Mouse (Mus musculus) ES-Bruce4 (cell line): ENCODE data around the gene Fam76b. TPM values are rescaled to one million over a fixed set of nuclear protein-coding genes. Genes with fewer than 3 reads are reported as not detected.
"Not testable (repeated sequence)": the region's sequence is repeated elsewhere in the genome, so short reads cannot be mapped to it uniquely, and the experiment has no call there.

Source experiments
- H3K27ac ChIP-seq: 2 replicates; pipeline ENCODE4 v1.5.1; 2012; ENCODE audit warnings: low read length, inconsistent platforms; ENCODE audit not compliant: insufficient read depth
- H3K27me3 ChIP-seq: 2 replicates; pipeline ENCODE4 v1.6.1; 2012; ENCODE audit warnings: mild to moderate bottlenecking, low read length, inconsistent platforms; ENCODE audit not compliant: control insufficient read depth, poor library complexity, insufficient read depth, severe bottlenecking
- H3K36me3 ChIP-seq: 2 replicates; pipeline ENCODE4 v1.6.1; 2012; ENCODE audit warnings: inconsistent platforms, mild to moderate bottlenecking, low read length, moderate library complexity; ENCODE audit not compliant: control insufficient read depth, poor library complexity, insufficient read depth, severe bottlenecking
- H3K4me1 ChIP-seq: one replicate; pipeline ENCODE4 v1.8.1; 2011; ENCODE audit warnings: low read length; ENCODE audit not compliant: control insufficient read depth, insufficient read depth
- H3K4me3 ChIP-seq: 2 replicates; pipeline ENCODE4 v1.5.1; 2011; ENCODE audit warnings: low read depth, mild to moderate bottlenecking, low read length
- H3K9ac ChIP-seq: 2 replicates; pipeline ENCODE4 v1.6.1; 2012; ENCODE audit warnings: low read depth, mild to moderate bottlenecking, inconsistent platforms; ENCODE audit not compliant: poor library complexity, severe bottlenecking
- H3K9me3 ChIP-seq: replicated peaks from 2 replicates; pipeline ENCODE4 v1.6.1; 2012; ENCODE audit warnings: mild to moderate bottlenecking, low read length, inconsistent platforms; ENCODE audit not compliant: control insufficient read depth, poor library complexity, insufficient read depth, severe bottlenecking
- CTCF ChIP-seq: IDR thresholded peaks from one replicate; pipeline ENCODE4 v1.8.1; 2011; ENCODE audit warnings: low read depth, low read length
- EP300 ChIP-seq: IDR thresholded peaks from 2 replicates; pipeline ENCODE4 v1.6.1; 2011; ENCODE audit warnings: low read depth, low read length; ENCODE audit not compliant: insufficient read depth
- POLR2A ChIP-seq: IDR thresholded peaks from one replicate; pipeline ENCODE4 v1.8.1; 2011; ENCODE audit warnings: low read length; ENCODE audit not compliant: insufficient read depth
- polyA plus RNA-seq: library from polyadenylated mRNA; stranded (reverse); fragments of >200 nt; gene quantifications from 2 replicates; pipeline ENCODE4 v1.2.4, GENCODE M21; 2011; ENCODE audit warnings: low read depth; ENCODE audit not compliant: missing spikeins, insufficient read depth, insufficient read length

Fam76b gene
- polyA plus RNA-seq = 49.6 and 58.8 TPM in 2 replicates

GRCm38 (mm10) chr9:13827406-13828086 lies at the start of gene Fam76b:
TSS of gene Fam76b (plus strand) at chr9:13827716.
- no peaks in the 10 kb centered on the region for H3K27me3 ChIP-seq
- no peaks in the 10 kb centered on the region for H3K9me3 ChIP-seq
- peak within 1 kb of the TSS; percentile 94 for H3K9ac ChIP-seq
- peaks cover 28% of the 10 kb centered on the region for H3K36me3 ChIP-seq
- H3K4me1 ChIP-seq = no peaks in the 10 kb centered on the region
- H3K27ac ChIP-seq = peak within 1 kb of the TSS; percentile 85
- TF ChIP-seq CTCF = no peak
- H3K4me3 ChIP-seq = peak within 1 kb of the TSS; percentile 99

GRCm38 (mm10) chr9:13781985-13782384 lies 45.5 kb upstream of the Fam76b start:
- Histone ChIP-seq H3K9me3 (no peaks in the 10 kb centered on the region), H3K4me1 (no peaks in the 10 kb centered on the region), H3K9ac (no peak overlapping the region), H3K27me3 (no peaks in the 10 kb centered on the region), H3K4me3 (no peak overlapping the region), H3K27ac (no peak overlapping the region), H3K36me3 (peaks cover 2% of the 10 kb centered on the region; the same call in 1 of the 2 replicates)
- no peak for TF ChIP-seq CTCF

GRCm38 (mm10) chr9:13790864-13791263 lies 36.7 kb upstream of the Fam76b start:
- H3K4me1 ChIP-seq, H3K9ac ChIP-seq, H3K4me3 ChIP-seq, H3K9me3 ChIP-seq, H3K36me3 ChIP-seq, H3K27ac ChIP-seq, H3K27me3 ChIP-seq: not testable (repeated sequence)

- TF ChIP-seq POLR2A (no peak), EP300 (no peak), CTCF (no peak)
- Histone ChIP-seq H3K36me3 (peaks cover 6% of the 10 kb centered on the region; the same call in 1 of the 2 replicates), H3K27ac (no peak overlapping the region), H3K27me3 (no peaks in the 10 kb centered on the region), H3K9ac (no peak overlapping the region), H3K9me3 (no peaks in the 10 kb centered on the region), H3K4me1 (no peaks in the 10 kb centered on the region), H3K4me3 (no peak overlapping the region)
Observed at GRCm38 (mm10) chr9:13794302-13794701, 33.2 kb upstream of the Fam76b start.

- no peak for TF ChIP-seq CTCF
- no peak overlapping the region for H3K9ac ChIP-seq
- no peaks in the 10 kb centered on the region for H3K4me1 ChIP-seq
- H3K9me3 ChIP-seq = no peaks in the 10 kb centered on the region
- H3K27me3 ChIP-seq = no peaks in the 10 kb centered on the region
- H3K36me3 ChIP-seq = peaks cover 6% of the 10 kb centered on the region
- no peak overlapping the region for H3K4me3 ChIP-seq
- H3K27ac ChIP-seq = no peak overlapping the region
Observed at GRCm38 (mm10) chr9:13794756-13795155, 32.8 kb upstream of the Fam76b start.

GRCm38 (mm10) chr9:13804480-13804879 lies 23.0 kb upstream of the Fam76b start:
- Histone ChIP-seq H3K36me3 (peaks cover 47% of the 10 kb centered on the region), H3K4me3 (no peak overlapping the region)

More at GRCm38 (mm10) chr9:13804480-13804879, 23.0 kb upstream of the Fam76b start:
- no peaks in the 10 kb centered on the region for H3K4me1 ChIP-seq
- no peak overlapping the region for H3K27ac ChIP-seq
- no peaks in the 10 kb centered on the region for H3K9me3 ChIP-seq
- H3K27me3 ChIP-seq = no peaks in the 10 kb centered on the region
- TF ChIP-seq POLR2A (no peak), EP300 (no peak), CTCF (no peak)
- no peak overlapping the region for H3K9ac ChIP-seq
